Mouse (Mus musculus) frontal cortex, adult 2 months (tissue): ENCODE results near the gene Pxn. TPM values are rescaled to one million over a fixed set of nuclear protein-coding genes. Genes with fewer than 3 reads are reported as not detected.

Experiments
- DNase-seq, 2 experiments: peaks; one replicate each; pipeline ENCODE4 v3.0.0; 2022; ENCODE audit warnings: low spot score in 1 of 2; ENCODE audit errors: extremely low spot score in 1 of 2
- polyA plus RNA-seq: library from polyadenylated mRNA; depleted of rRNA; stranded (reverse); fragments of >200 nt; gene quantifications from 2 replicates; pipeline ENCODE4 v1.2.3, GENCODE M21; 2012

Pxn gene
- polyA plus RNA-seq, 1 experiment, result 36.9 TPM

- DNase-seq, result no peak
Measured at GRCm38 (mm10) chr5:115547014-115547413, 40.5 kb downstream of the Pxn start.

DNA sequence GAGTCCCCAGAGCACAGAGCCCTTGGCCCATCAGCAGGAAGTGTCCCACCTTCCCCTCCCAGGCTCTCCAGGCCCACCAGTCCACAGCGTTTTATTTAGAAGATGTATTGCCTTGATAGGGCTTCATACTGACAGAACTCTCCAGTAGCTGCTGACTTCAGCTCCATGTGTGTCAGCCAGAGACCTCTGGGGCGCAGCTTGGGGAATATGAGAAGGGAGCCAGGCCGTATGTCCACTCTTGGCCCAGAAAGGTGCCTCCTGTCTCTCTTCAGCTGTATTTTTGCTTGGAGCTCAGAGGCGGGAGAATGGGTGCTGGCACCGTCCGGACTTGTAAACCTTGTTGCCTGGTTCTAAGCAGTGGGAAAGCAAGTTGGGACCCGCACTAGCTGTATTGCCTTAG, 40.9 kb downstream of the Pxn start:
- DNase-seq, result no peak

- no peak for DNase-seq
Measured at GRCm38 (mm10) chr5:115548501-115549285, 42.2 kb downstream of the Pxn start.

DNA sequence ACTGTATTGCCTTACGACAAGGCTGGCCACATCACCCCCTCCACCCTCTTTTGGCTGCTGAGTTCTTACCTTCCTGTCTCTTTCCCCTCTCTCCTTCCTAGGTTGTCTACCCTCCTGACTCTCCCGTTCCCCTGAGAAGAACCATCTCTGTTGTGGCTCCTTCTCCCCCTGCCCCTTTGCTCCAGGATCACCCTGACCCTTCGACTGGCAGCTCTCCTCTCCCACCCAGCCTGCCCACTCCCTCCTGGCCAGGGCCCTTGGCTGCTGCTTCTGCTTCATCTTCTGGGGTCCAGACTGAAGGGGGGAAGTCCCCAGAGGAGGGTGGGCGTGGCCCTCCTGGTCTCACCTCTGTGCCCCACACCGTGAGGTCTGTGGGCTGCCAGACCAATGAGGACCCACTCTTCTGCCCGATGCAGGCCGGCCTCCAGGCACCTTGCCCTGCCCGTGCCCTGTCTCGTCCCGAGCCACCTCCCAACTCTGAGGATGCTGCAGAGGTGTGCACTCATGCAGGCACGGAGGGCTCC, 44.1 kb downstream of the Pxn start:
- no peak for DNase-seq

DNA sequence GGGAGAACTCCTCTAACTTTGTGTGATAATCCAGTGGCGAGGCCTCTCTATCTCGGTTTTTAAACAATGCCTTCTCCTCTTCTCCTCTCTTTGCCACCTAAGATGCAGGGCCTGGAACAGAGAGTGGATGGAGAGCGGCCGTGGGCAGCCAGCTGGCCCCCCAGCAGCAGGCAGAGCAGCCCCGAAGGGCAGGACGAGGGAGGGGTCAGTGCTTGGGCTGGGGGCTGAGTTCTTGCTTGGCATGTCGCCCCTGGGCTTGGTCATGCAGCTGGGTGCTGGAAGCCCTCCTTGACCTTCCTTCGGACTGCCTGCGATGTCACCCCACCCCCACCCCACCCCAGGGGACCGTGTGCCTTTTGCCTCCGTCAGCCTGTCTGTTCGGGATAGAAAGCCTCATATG, 44.9 kb downstream of the Pxn start:
- DNase-seq, result no peak

- DNase-seq, result no peak
Measured at GRCm38 (mm10) chr5:115551799-115552198, 45.3 kb downstream of the Pxn start.

GRCm38 (mm10) chr5:115553801-115554420, 47.4 kb downstream of the Pxn start:
- DNase-seq, result no peak

- no peak for DNase-seq
Measured at GRCm38 (mm10) chr5:115554536-115555291, 48.2 kb downstream of the Pxn start.

- peak; percentile 51 to 90 for DNase-seq
Measured at GRCm38 (mm10) chr5:115556217-115556616, 49.7 kb downstream of the Pxn start.

DNA sequence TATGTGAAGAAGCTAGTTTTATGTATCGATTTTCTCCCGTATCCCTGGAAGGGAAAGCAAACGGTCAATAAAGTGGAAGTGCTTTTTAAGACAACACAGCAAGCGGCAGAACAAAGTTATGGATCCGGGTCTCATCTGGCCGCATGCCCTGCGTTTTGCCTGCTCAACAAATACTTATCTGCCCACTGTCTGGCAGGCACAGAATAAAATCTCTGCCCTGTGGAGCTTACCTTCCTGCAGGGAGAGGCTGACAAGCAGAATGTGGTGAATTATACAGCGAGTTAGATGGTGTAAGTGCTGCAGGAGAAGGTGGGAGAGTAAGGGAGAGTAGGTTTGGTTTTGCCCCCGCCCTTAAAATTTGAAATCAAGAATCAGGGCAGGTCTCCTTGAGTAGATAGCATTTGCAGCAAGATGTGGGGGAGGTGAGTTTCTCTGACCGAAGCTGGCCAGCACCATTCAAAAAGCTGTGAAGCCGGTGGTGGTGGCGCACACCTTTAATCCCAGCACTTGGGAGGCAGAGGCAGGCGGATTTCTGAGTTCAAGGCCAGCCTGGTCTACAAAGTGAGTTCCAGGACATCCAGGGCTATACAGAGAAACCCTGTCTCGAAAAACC, 51.8 kb downstream of the Pxn start:
- DNase-seq, result no peak

DNA sequence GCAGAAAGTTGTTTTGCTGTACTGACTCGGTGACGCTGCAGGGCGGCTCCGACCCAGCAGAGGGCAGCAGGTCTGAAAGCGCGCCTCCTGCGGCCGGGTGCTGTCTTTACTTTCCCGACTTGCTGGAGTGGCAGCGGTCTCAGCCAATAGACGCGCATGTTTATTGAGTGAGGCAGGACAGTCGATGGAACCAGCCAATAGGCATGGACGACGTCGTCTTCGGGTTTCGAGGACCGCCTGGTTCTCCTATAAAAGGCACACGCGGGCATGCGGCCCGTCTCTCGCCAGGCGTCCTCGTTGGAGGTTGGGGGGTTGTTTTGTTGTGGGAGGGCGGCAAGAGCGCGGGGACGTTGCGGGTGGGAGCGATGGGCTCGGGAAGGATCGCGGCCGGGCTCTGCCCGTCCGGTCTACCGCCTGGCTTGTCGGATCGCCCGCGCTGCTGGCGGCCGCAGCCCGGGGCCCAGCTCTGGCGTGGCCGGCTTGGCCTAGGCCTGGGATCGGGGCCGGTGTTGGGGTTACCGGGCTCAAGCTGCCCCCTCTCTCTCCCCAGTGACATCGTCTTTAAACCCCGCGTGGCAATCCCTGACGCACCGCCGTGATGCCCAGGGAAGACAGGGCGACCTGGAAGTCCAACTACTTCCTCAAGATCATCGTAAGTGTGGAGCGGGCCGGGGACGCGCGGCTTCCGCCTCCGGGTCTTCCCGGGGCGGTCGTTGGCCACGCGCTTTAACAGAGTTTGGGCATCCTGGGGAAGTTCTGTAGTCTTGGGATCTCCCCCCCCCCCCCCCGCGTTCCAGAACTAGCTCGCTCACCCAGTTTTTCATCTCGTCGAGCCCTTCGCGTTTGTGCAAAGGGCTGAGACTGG, 53.0 kb downstream of the Pxn start, which contains the start of gene Rplp0:
Gene Rplp0, plus strand, starts transcription at position 231 of the 865 bp plus-strand sequence.
- DNase-seq, result peak; percentile 99 to 100

DNA sequence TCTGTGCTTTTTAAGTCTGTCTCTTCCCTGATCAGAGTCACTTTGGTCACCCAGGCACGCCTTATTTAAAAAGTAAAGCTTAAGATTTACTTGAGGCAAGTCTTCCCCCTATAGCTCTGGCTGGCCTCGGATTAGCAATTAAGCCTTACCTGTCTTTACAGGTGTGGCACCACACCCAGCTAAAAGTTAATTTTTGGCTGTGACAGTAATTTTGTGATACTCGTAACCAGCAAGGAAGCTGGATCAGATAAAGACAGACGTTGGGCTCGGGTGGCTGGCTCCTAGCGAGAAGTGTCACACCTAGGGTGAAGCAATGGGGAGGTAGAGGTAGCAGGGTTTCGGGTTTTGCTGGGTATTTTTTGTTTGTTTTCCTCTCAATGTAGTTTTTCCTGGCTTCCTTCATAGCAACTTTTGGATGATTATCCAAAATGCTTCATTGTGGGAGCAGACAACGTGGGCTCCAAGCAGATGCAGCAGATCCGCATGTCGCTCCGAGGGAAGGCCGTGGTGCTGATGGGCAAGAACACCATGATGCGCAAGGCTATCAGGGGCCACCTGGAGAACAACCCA, 53.9 kb downstream of the Pxn start:
- no peak for DNase-seq

GRCm38 (mm10) chr5:115563771-115564585, 57.5 kb downstream of the Pxn start:
- DNase-seq, result no peak

GRCm38 (mm10) chr5:115564737-115565393, 58.4 kb downstream of the Pxn start, which contains the start of gene Gcn1l1:
Gcn1l1 (plus strand) TSS chr5:115565254.
- DNase-seq, result peak in 1 of 2 experiments; percentile 73

DNA sequence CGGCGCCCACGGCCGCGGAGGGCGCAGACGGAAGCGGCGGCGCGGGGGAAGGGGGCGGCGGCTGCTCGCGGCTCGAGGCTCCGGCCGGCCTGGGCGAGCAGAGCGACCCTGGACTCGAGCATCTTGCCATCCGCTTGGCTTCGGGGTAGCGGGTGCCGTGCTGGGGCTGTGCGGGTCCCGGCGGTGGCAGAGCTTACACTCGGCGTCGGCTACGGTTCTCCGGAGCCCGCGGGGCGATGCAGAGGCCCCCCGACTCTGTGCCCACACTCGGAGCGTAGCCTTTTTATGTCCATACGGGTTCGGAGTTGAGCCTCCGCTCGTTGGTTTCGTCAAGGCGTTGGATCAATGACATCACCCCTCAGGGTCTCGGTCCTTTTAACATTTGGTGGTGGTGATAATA, 58.9 kb downstream of the Pxn start:
- no peak for DNase-seq

GRCm38 (mm10) chr5:115568681-115569080, 62.2 kb downstream of the Pxn start:
- DNase-seq, result no peak

GRCm38 (mm10) chr5:115569308-115569707, 62.8 kb downstream of the Pxn start:
- DNase-seq, result no peak

DNA sequence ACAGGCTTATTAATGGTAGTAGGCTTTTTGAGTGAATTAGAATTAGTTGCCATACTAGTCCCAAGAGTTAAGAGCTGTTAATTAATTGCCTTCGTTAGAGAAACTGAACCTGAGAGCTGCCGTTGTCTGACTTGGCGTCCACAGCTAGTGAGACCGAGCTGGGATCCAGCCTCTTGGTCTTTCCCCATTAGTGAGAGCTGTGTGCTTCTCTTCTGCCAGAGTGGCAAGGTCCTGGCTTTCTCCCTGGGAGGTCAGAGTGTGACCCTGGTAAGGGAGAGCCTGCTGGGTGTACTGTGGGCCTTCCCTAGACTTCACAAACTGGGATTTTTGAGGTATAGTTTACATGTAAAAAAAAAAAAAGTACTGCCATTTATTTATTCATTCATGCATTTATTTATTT, 63.2 kb downstream of the Pxn start:
- DNase-seq, result no peak
